Comparison of ENCODE assay signal across 7 mouse cellular contexts in the genomic region with DNA sequence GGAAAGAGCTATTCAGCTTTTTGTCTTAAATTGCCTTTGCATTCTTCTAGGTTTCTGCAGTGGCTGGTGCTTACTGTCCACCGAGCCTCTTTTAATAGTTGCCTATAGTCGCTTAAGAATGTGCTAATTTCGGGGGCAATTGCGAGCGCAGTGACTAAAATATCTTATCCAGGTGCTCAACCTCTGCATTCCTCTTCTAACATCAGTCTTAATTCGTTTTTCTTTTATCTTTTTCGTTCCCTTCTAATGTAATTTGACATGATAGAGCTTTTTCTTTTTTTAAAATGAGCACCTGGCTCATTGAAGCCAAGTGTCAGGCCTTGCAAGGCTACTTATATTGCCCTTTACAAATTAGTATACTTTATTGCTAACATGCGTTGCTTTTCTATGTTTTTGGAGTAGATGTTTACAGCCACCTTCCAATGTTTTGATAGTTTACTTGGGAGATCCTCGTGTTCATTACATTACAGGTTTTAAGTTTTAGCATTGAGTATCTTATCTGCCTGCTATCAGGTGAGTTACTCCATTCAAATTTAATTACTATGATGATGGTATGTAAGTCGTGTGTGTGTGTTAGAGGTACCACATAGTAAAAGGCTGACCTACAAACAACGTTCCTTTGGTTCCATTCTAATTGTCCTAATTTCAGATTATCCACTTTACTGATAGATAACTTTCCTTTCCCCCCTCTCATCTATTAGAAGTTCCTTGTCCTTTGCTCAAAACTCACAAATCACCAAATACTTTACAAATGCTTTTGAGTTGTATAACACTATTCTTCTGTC. TPM values are rescaled to one million over a fixed set of nuclear protein-coding genes. Genes with fewer than 3 reads are reported as not detected.
DNase-seq lines count a peak whose midpoint lies in the region; ATAC-seq lines count a peak whose summit lies in the region.

No protein-coding gene starts in this region.

- H3K36me3 ChIP-seq in forebrain, embryonic 11.5 days (ENCODE audit: control insufficient read depth, insufficient read depth, low read length) = no peaks in the 10 kb centered on the region
- no peaks in the 10 kb centered on the region for H3K36me3 ChIP-seq in liver, embryonic 12.5 days

- no peaks in the 10 kb centered on the region for H3K9me3 ChIP-seq in forebrain, embryonic 11.5 days (ENCODE audit: control insufficient read depth, low read length)
- no peaks in the 10 kb centered on the region for H3K9me3 ChIP-seq in liver, embryonic 12.5 days (replicated peaks)

- H3K4me3 ChIP-seq in forebrain, embryonic 11.5 days (ENCODE audit: low read depth, low read length) = peak overlapping the region; percentile 44
- H3K4me3 ChIP-seq in liver, embryonic 12.5 days = peak overlapping the region; percentile 61

- peak overlapping the region; percentile 67 for H3K9ac ChIP-seq in forebrain, embryonic 11.5 days (ENCODE audit: low read length)
- H3K9ac ChIP-seq in liver, embryonic 12.5 days = peak overlapping the region; percentile 87

- WGBS in forebrain, embryonic 11.5 days = 2% methylated on average over 11 of the region's 11 CpGs
- WGBS in liver, embryonic 12.5 days (ENCODE audit: insufficient replicate concordance) = under 1% methylated on average over 11 of the region's 11 CpGs

- H3K4me1 ChIP-seq in forebrain, embryonic 11.5 days (replicated peaks; ENCODE audit: control insufficient read depth, insufficient read depth, low read length) = peaks cover 4% of the 10 kb centered on the region; the same call in 1 of the 2 replicates
- H3K4me1 ChIP-seq in liver, embryonic 12.5 days = peaks cover 59% of the 10 kb centered on the region

- H3K27ac ChIP-seq in forebrain, embryonic 11.5 days (ENCODE audit: low read depth, low read length) = peak overlapping the region; percentile 91
- peak overlapping the region; percentile 96 for H3K27ac ChIP-seq in liver, embryonic 12.5 days

- H3K27me3 ChIP-seq in forebrain, embryonic 11.5 days (ENCODE audit: control insufficient read depth, insufficient read depth, low read length) = no peaks in the 10 kb centered on the region; the same call in 1 of the 2 replicates
- no peaks in the 10 kb centered on the region for H3K27me3 ChIP-seq in liver, embryonic 12.5 days (replicated peaks)

- peak overlapping the region; percentile 53 for H3K4me2 ChIP-seq in forebrain, embryonic 11.5 days (ENCODE audit: low read depth, low read length, severe bottlenecking)
- peak overlapping the region; percentile 71 for H3K4me2 ChIP-seq in liver, embryonic 12.5 days

- no peak for ATAC-seq in forebrain, embryonic 11.5 days (replicated peaks; ENCODE audit: low FRiP score)
- no peak for ATAC-seq in liver, embryonic 12.5 days

- DNase-seq in 3134 (ENCODE audit: extremely low read depth, insufficient read length, low spot score) (peak; percentile 82), A20 (ENCODE audit: low read depth, low spot score) (peak; percentile 65)
- DNase-seq in forebrain, embryonic 11.5 days (ENCODE audit: low spot score) = no peak
- DNase-seq in urinary bladder, postnatal 14 days (ENCODE audit: low spot score) = no peak
- no peak for DNase-seq in thymus, postnatal 14 days
- no peak for DNase-seq in layer of hippocampus, adult 8-10 months (ENCODE audit: low spot score in 2 of 2)

RNA-seq across cellular contexts. Expression of a gene that starts 1.1 kb away (rescaled TPM):
- 2.3 TPM in 1 of 2 replicates, not detected in the other for polyA plus RNA-seq in forebrain, embryonic 11.5 days (2014; fragmentation: Nextera tagmentation; extraction: Ambion mirVana)
- 2.7 and 3.0 TPM in 2 replicates for polyA plus RNA-seq in liver, embryonic 12.5 days (2016; fragmentation: Nextera tagmentation; extraction: Ambion mirVana)
- not detected for total RNA-seq in layer of hippocampus, adult 8-10 months (2022)

RNA-seq across cellular contexts. Expression of a gene that starts 2.3 kb away (rescaled TPM):
- polyA plus RNA-seq in forebrain, embryonic 11.5 days (2014; fragmentation: Nextera tagmentation; extraction: Ambion mirVana) = 18.7 and 28.2 TPM in 2 replicates
- polyA plus RNA-seq in liver, embryonic 12.5 days (2016; fragmentation: Nextera tagmentation; extraction: Ambion mirVana) = 23.9 and 29.2 TPM in 2 replicates
- total RNA-seq in layer of hippocampus, adult 8-10 months (2022) = 1 to 10 TPM in 3 of 4 experiments, not detected in 1; 3.4 to 9.9 (median 4.4) TPM

RNA-seq across cellular contexts. Expression of a gene that starts 7.5 kb away (rescaled TPM):
- polyA plus RNA-seq in forebrain, embryonic 11.5 days (2014; fragmentation: Nextera tagmentation; extraction: Ambion mirVana) = 29.2 and 49.8 TPM in 2 replicates
- 55.9 and 73.8 TPM in 2 replicates for polyA plus RNA-seq in liver, embryonic 12.5 days (2016; fragmentation: Nextera tagmentation; extraction: Ambion mirVana)
- 100 to 1,000 TPM; 165 to 230 (median 195) TPM for total RNA-seq in layer of hippocampus, adult 8-10 months (2022)

RNA-seq across cellular contexts. Expression of a gene that starts 8.6 kb away (rescaled TPM):
- polyA plus RNA-seq in forebrain, embryonic 11.5 days (2014; fragmentation: Nextera tagmentation; extraction: Ambion mirVana) = 12.8 and 14.8 TPM in 2 replicates
- polyA plus RNA-seq in liver, embryonic 12.5 days (2016; fragmentation: Nextera tagmentation; extraction: Ambion mirVana) = 12.3 and 13.8 TPM in 2 replicates
- 1 to 10 TPM; 6.1 to 7.7 (median 6.7) TPM for total RNA-seq in layer of hippocampus, adult 8-10 months (2022)

RNA-seq across cellular contexts. Expression of a gene that starts 15.6 kb away (rescaled TPM):
- polyA plus RNA-seq in forebrain, embryonic 11.5 days (2014; fragmentation: Nextera tagmentation; extraction: Ambion mirVana) = 6.8 and 7.5 TPM in 2 replicates
- polyA plus RNA-seq in liver, embryonic 12.5 days (2016; fragmentation: Nextera tagmentation; extraction: Ambion mirVana) = 27.0 and 29.3 TPM in 2 replicates
- 10 to 100 TPM; 25.1 to 32.1 (median 27.3) TPM for total RNA-seq in layer of hippocampus, adult 8-10 months (2022)

Comparison
In these comparisons a context has a peak if more than half of its experiments do, and no peak if none do; other contexts are left out.
1. DNase-seq: peak in 3134 (single experiment) and A20 (single experiment); none in forebrain, embryonic 11.5 days (single experiment), urinary bladder, postnatal 14 days (single experiment), thymus, postnatal 14 days (single experiment) and layer of hippocampus, adult 8-10 months (0 of 2).